Mouse (Mus musculus) limb, embryonic 12.5 days (tissue): ENCODE results near the gene Mical3. TPM values are rescaled to one million over a fixed set of nuclear protein-coding genes. Genes with fewer than 3 reads are reported as not detected.

ENCODE experiments used
- ATAC-seq: fragments of 200-750 bp; cut with Nextera tagmentation; 2 replicates; pipeline ENCODE4 v1.8.0; 2017; ENCODE audit warnings: low read depth, moderate TSS enrichment; ENCODE audit not compliant: insufficient number of reproducible peaks, insufficient read depth, low FRiP score, low TSS enrichment
- H3K27ac ChIP-seq: fragments of 300-500 bp; sonication (generic); 2 replicates; pipeline ENCODE4 v1.5.1; 2016; ENCODE audit warnings: mild to moderate bottlenecking, moderate library complexity
- H3K27me3 ChIP-seq: fragments of 300-500 bp; sonication (generic); 2 replicates; pipeline ENCODE4 v1.6.1; 2016; ENCODE audit warnings: mild to moderate bottlenecking, moderate library complexity
- H3K36me3 ChIP-seq: fragments of 300-500 bp; sonication (generic); 2 replicates; pipeline ENCODE4 v1.6.1; 2016; ENCODE audit warnings: mild to moderate bottlenecking, moderate library complexity
- H3K4me1 ChIP-seq: fragments of 300-500 bp; sonication (generic); replicated peaks from 2 replicates; pipeline ENCODE4 v1.6.1; 2016
- H3K4me2 ChIP-seq: fragments of 300-500 bp; sonication (generic); 2 replicates; pipeline ENCODE4 v1.6.1; 2016; ENCODE audit warnings: mild to moderate bottlenecking, moderate library complexity
- H3K4me3 ChIP-seq: fragments of 300-500 bp; sonication (generic); replicated peaks from 2 replicates; pipeline ENCODE4 v1.5.1; 2016; ENCODE audit warnings: mild to moderate bottlenecking
- H3K9ac ChIP-seq: fragments of 300-500 bp; sonication (generic); replicated peaks from 2 replicates; pipeline ENCODE4 v1.6.1; 2016; ENCODE audit warnings: mild to moderate bottlenecking, moderate library complexity
- H3K9me3 ChIP-seq: fragments of 300-500 bp; sonication (generic); 2 replicates; pipeline ENCODE4 v1.6.1; 2016; ENCODE audit warnings: mild to moderate bottlenecking, moderate library complexity
- WGBS: fragments of 180-500 bp; shearing (Covaris S2); methylation state at CpG from one replicate; pipeline ENCODE4 v1.1.7; 2016; 5-methylcytosine and 5-hydroxymethylcytosine counted together
- polyA plus RNA-seq: library from polyadenylated mRNA; unstranded; fragments of >200 nt; fragmentation: Nextera tagmentation; extraction: Ambion mirVana; gene quantifications from 2 replicates; pipeline ENCODE4 v1.2.1, GENCODE M21; 2016

The Mical3 gene
- polyA plus RNA-seq, 1 experiment from 2014 or later = 10.8 TPM

DNA sequence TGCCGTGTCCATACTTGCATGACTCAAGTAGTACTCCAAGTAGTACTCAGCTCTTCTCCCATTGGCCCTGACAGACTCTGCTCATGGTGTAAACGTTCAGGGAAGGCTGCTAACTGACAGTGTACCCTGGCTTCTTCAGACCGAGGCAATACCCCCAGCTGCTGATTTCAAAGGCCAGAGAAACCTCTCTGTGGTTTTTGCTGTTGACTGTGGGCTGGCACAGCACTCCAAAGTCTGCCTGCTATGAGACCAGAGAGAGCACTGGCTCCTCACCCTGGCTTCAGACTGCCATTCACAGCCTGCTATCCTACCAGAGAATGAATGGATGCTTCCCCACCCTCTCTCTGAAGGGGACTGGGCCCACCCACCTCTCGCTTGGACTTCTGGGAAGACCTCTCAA lies 173.5 kb downstream of the Mical3 start:
- Histone ChIP-seq H3K9ac (no peak overlapping the region), H3K27me3 (no peaks in the 10 kb centered on the region), H3K4me1 (no peaks in the 10 kb centered on the region), H3K36me3 (peaks cover 40% of the 10 kb centered on the region), H3K4me2 (no peak overlapping the region), H3K27ac (no peak overlapping the region), H3K4me3 (no peak overlapping the region), H3K9me3 (no peaks in the 10 kb centered on the region)
- 74% methylated on average over 4 of the region's 4 CpGs for WGBS
- ATAC-seq = no peak

DNA sequence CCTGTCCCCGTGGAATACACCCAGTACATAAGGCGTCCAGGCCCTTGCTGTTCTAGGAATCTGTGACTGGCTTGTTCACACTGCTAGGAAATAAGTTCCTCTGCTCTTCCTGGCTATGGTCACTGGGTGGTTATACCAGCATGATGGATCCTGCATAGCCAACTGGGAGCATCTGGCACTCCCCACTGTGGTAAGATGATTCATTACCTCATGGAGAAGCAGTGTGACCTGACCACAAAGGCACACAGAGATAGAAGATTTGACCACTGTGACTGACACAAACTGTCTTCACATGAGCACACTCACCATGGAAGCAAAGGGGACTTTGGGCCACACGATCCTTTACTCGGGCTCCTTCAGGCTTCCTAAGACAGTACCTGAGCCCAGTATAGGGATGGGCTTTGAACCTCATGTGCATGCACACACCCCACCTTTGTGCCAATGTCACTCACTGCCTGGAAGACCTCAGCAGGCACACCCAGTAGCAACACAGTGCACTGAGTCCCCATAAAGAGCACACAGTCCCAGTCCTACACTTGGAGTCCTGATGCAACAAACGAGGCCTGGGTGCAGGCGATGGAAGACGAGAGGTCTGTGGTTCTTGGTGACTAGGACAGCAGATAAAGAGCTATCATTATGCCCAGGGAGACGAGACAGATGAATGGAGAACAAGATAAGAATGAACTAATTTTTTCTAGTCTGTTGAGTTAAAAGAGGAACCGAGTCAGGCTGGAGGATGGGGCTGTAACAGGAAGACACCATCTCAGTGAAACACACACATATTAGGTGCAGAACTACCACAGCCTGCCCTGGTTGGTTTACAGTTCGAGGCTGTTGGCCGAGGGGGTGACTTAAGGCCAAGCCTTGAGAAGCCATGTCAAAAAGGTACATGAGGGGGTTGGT lies 174.3 kb downstream of the Mical3 start:
- 89% methylated on average over 11 of the region's 11 CpGs for whole genome bisulfite sequencing
- H3K27me3 ChIP-seq = no peaks in the 10 kb centered on the region
- no peak overlapping the region for H3K4me3 ChIP-seq
- no peak overlapping the region for H3K4me2 ChIP-seq
- no peak overlapping the region for H3K27ac ChIP-seq
- H3K36me3 ChIP-seq = peaks cover 45% of the 10 kb centered on the region
- ATAC-seq = no peak
- H3K9me3 ChIP-seq = no peaks in the 10 kb centered on the region
- no peaks in the 10 kb centered on the region for H3K4me1 ChIP-seq
- H3K9ac ChIP-seq = no peak overlapping the region

DNA sequence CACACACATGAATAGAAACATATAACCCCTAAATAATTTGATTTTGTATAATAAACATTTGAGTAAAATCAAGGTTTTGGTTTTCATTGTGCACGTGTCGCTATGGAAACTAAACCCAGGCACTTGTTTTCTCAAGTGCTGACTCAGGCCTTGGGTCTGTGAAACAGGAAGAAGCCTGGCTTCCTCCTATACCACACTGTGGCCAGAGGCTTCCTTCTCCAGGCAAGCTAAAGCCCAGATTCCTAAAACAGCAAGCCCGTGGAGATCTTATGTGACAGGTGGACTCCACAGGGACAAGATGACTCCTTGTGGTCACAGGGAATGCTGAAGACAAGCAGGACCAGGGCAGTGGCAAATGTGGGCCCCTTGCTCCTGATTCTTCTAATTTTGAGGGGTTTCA lies 175.6 kb downstream of the Mical3 start:
- no peak overlapping the region for H3K27ac ChIP-seq
- H3K4me2 ChIP-seq = no peak overlapping the region
- H3K9ac ChIP-seq = no peak overlapping the region
- H3K27me3 ChIP-seq = no peaks in the 10 kb centered on the region
- ATAC-seq = no peak
- peaks cover 53% of the 10 kb centered on the region for H3K36me3 ChIP-seq
- no peaks in the 10 kb centered on the region for H3K9me3 ChIP-seq
- H3K4me1 ChIP-seq = no peaks in the 10 kb centered on the region
- H3K4me3 ChIP-seq = no peak overlapping the region
- WGBS = 87% methylated on average over 3 of the region's 3 CpGs

DNA sequence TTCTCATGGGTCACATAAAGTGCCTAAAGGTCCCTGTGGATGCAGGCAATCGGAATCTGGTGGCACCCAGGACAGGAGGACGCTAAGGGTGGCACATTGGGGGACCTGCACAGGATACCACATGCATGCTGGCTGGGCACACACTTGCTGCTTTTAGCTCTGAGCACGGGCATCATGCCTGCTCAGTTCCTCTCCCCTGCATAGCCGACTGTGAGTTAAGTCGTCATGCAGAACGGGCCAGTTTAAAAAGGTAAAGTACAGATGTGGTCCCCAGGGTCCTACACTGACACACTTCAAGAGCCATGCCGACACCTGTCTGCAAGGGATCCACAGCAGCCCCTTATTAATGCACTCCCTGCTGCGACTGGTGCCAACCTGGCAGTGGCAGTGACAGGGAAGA lies 176.6 kb downstream of the Mical3 start:
- ATAC-seq = no peak
- no peak overlapping the region for H3K27ac ChIP-seq
- no peaks in the 10 kb centered on the region for H3K4me1 ChIP-seq
- no peak overlapping the region for H3K9ac ChIP-seq
- no peaks in the 10 kb centered on the region for H3K27me3 ChIP-seq
- WGBS = 83% methylated on average over 8 of the region's 8 CpGs
- no peak overlapping the region for H3K4me3 ChIP-seq
- H3K4me2 ChIP-seq = no peak overlapping the region
- H3K9me3 ChIP-seq = no peaks in the 10 kb centered on the region
- H3K36me3 ChIP-seq = peaks cover 54% of the 10 kb centered on the region

DNA sequence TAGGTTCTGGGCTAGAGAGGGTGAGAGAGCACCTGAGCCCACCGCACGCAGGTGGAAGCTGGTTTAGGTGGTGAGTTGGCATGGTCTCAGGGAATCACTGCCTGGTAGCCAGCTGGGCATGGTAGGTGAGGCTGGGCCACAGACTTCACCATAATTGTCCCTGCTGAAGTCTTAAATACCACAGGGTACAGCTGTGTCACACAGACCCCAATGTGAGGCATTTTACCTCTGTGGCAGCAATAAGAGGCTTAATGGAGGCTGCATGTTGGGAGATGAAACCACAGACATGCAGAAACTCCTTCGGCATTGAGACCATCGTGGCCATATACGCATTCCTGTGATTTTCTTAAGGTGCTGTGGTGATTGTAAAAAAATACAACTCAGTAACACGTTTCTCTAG lies 178.3 kb downstream of the Mical3 start:
- peaks cover 46% of the 10 kb centered on the region for H3K36me3 ChIP-seq

DNA sequence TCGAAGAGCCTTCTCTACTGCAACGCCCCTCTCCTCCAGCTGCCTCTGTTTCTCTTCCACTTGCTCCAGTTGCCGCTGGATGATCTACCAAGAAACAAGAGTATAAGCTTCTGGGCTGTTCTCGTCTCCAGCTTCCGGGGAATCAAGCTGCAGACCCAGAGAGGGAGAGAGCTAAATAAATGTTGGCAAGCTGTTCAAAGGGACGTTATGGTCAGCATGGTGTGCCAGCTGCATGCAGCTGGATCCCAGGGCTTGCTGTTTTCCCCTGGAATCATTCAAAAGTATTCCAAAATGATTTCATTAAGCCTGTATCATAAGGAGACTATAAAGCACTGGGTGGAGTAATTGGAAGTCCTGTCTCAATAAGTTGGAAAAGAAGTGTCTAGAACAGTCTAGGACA lies 179.5 kb downstream of the Mical3 start:
- H3K4me2 ChIP-seq = no peak overlapping the region
- no peaks in the 10 kb centered on the region for H3K9me3 ChIP-seq
- no peaks in the 10 kb centered on the region for H3K4me1 ChIP-seq
- no peaks in the 10 kb centered on the region for H3K27me3 ChIP-seq
- 88% methylated on average over 6 of the region's 6 CpGs for WGBS
- peaks cover 41% of the 10 kb centered on the region for H3K36me3 ChIP-seq
- no peak overlapping the region for H3K27ac ChIP-seq
- ATAC-seq = no peak
- no peak overlapping the region for H3K9ac ChIP-seq
- H3K4me3 ChIP-seq = no peak overlapping the region

More for the DNA sequence above, 178.3 kb downstream of the Mical3 start:
- H3K4me2 ChIP-seq = no peak overlapping the region
- H3K27me3 ChIP-seq = no peaks in the 10 kb centered on the region
- H3K9me3 ChIP-seq = no peaks in the 10 kb centered on the region
- H3K9ac ChIP-seq = no peak overlapping the region
- no peak for ATAC-seq
- H3K4me1 ChIP-seq = no peaks in the 10 kb centered on the region
- WGBS = 89% methylated on average over 6 of the region's 6 CpGs
- H3K27ac ChIP-seq = no peak overlapping the region
- H3K4me3 ChIP-seq = no peak overlapping the region

DNA sequence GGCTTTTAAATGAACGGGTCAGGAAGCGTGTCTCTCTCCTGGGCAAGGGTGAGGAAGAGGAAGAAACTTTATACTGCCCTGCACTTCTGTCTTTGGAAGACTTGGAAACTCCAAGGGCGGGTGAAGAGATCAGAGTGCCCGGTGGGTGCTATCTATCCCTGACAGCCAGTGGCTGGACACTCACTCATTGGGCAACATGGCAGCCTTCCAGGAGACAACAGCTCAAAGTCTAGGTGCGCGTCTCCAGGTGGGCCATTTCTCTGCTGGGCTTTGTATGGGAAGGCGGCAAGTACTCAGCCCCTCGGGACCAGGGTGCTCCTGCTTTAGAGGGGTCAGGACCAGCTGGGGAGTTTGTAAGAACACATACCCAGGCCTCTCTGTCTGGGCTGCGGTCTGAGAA lies 185.3 kb downstream of the Mical3 start:
- Histone ChIP-seq H3K4me3 (no peak overlapping the region), H3K36me3 (peaks cover 18% of the 10 kb centered on the region; the same call in 1 of the 2 replicates), H3K9me3 (no peaks in the 10 kb centered on the region), H3K27me3 (no peaks in the 10 kb centered on the region), H3K27ac (no peak overlapping the region), H3K4me1 (no peaks in the 10 kb centered on the region), H3K9ac (no peak overlapping the region), H3K4me2 (no peak overlapping the region)
- ATAC-seq = no peak
- 94% methylated on average over 9 of the region's 9 CpGs for WGBS

DNA sequence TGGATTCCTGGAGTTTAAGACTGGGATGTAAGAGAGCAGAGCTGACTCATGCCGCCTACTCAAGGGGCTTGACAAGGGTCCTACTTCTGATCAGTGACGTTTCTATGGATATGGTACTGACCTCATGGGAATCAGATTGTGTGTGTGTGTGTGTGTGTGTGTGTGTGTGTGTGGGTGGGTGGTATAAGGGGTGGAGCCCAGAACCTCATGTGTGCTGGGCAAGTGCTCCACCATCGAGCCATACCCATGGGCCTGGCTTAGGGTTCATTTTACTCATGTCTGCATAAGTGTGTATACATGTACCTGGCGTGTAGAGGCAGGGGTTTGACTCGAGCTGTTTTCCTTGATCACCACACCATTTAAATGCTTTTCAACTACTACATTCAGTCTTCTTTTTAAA lies 186.8 kb downstream of the Mical3 start:
- ATAC-seq = no peak
- H3K27me3 ChIP-seq = no peaks in the 10 kb centered on the region
- no peaks in the 10 kb centered on the region for H3K4me1 ChIP-seq
- H3K9me3 ChIP-seq = no peaks in the 10 kb centered on the region
- H3K4me2 ChIP-seq = no peak overlapping the region
- H3K27ac ChIP-seq = no peak overlapping the region
- WGBS = 84% methylated on average over 5 of the region's 5 CpGs
- H3K4me3 ChIP-seq = no peak overlapping the region
- no peak overlapping the region for H3K9ac ChIP-seq
- H3K36me3 ChIP-seq = peaks cover 11% of the 10 kb centered on the region; the same call in 1 of the 2 replicates

DNA sequence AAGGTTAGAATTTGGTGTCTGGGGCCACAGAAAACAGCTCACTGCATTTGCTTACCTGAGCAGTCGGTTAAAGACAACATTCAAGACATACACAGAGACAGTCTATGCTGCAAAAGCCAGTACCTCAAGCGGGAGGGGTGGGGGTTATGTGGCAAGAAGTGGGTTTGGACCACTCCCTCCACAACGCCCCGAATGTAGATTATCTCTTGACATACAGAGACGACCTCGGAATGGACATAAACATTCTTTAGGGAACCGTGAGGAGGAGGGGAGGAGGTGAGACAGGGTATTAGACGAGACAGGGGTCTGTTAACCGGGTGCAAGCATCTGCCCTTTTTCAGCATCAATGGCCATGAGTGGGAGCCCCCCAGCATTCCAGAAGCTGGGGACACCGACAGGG lies 187.2 kb downstream of the Mical3 start:
- Histone ChIP-seq H3K4me1 (no peaks in the 10 kb centered on the region), H3K9me3 (no peaks in the 10 kb centered on the region), H3K4me2 (no peak overlapping the region), H3K27me3 (no peaks in the 10 kb centered on the region), H3K9ac (no peak overlapping the region), H3K27ac (no peak overlapping the region), H3K4me3 (no peak overlapping the region), H3K36me3 (peaks cover 9% of the 10 kb centered on the region; the same call in 1 of the 2 replicates)
- 83% methylated on average over 10 of the region's 10 CpGs for WGBS
- no peak for ATAC-seq

DNA sequence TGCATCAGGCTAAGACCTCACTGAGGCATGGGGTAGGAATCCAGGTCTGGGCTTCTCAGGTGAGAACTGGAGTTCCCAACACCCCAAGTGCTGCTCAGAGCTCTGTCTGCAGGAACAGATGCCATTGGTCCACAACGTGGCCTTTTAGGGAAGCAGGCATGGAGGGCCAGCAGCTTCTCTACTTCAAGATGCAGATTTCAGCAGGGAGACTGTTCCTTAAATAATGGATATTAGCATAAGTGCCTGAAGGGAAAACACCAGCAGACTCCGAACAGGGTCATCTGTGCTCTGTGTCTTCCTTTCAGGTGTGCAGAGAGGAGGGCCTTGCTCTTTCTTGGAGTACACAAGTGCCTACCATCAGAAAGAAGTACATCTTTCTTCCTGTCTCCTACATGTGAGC lies 187.7 kb downstream of the Mical3 start:
- Histone ChIP-seq H3K4me1 (no peaks in the 10 kb centered on the region), H3K27me3 (no peaks in the 10 kb centered on the region), H3K36me3 (peaks cover 4% of the 10 kb centered on the region; the same call in 1 of the 2 replicates), H3K4me3 (no peak overlapping the region), H3K9ac (no peak overlapping the region), H3K4me2 (no peak overlapping the region), H3K27ac (no peak overlapping the region), H3K9me3 (no peaks in the 10 kb centered on the region)
- no peak for ATAC-seq
- WGBS = 74% methylated on average over 2 of the region's 2 CpGs

DNA sequence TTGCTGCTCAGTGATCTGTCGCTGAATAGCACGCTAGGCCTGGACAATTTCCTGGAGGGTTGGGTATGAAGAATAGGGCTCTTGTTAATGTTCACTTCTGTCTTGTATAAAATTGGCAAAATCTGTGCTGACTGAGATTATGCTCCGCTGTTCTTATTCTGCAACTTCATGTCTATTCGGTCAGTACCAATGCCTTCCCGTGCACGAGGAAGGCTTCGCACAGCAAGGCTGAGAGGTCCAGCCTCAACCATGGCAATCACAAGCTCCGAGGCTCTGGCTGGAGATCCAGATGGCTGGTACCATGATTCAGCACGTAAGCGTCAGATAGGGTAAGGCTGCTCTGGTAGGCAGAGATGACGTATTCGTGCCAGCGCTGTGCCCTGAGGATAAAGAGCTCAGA lies 189.2 kb downstream of the Mical3 start:
- Histone ChIP-seq H3K9ac (no peak overlapping the region), H3K36me3 (peaks cover 3% of the 10 kb centered on the region; the same call in 1 of the 2 replicates), H3K27me3 (no peaks in the 10 kb centered on the region), H3K27ac (no peak overlapping the region), H3K4me1 (no peaks in the 10 kb centered on the region), H3K9me3 (no peaks in the 10 kb centered on the region), H3K4me3 (no peak overlapping the region), H3K4me2 (no peak overlapping the region)
- WGBS = 94% methylated on average over 13 of the region's 13 CpGs
- no peak for ATAC-seq

DNA sequence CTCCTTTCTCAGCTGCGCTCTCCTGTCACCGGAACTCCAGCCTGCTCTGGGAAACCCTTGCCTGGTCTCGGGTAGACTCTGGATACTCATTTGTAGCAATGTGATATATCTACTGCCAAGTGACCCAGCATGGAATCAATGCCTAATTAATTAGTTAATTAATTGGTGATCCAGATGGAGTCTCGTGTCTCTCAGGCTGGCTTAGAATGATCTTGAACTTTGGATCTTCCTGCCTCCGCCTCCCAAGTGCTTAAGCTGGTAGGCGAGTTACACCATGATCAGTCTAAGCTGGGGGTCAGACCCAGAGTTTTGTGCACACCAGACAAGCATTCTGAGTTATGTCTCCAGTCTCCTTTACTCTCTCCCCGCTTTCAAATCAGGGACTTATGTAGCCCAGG lies 189.7 kb downstream of the Mical3 start:
- Histone ChIP-seq H3K9ac (no peak overlapping the region), H3K27me3 (no peaks in the 10 kb centered on the region), H3K4me3 (no peak overlapping the region), H3K36me3 (peaks cover under 1% of the 10 kb centered on the region; the same call in 1 of the 2 replicates), H3K27ac (no peak overlapping the region), H3K4me2 (no peak overlapping the region), H3K4me1 (no peaks in the 10 kb centered on the region), H3K9me3 (no peaks in the 10 kb centered on the region)
- WGBS = 77% methylated on average over 7 of the region's 7 CpGs
- no peak for ATAC-seq
